Mouse (Mus musculus) T-helper 2 cell (primary cell): ENCODE data around the gene Xpr1.
"Not testable (repeated sequence)": the region's sequence is repeated elsewhere in the genome, so short reads cannot be mapped to it uniquely, and the experiment has no call there.

ENCODE experiments used
- in situ Hi-C: fragments of 300-600 bp; cut with MboI, MseI; formaldehyde crosslinking; loops from one replicate; pipeline ENCODE4 v1.15.1; 2025; ENCODE audit warnings: high pct_unique_total_duplicates

The Xpr1 gene

GRCm38 (mm10) chr1:155335963-155336362, 81.3 kb downstream of the Xpr1 start:
- in situ Hi-C loops, result no loop called here

GRCm38 (mm10) chr1:155322183-155322582, 95.0 kb downstream of the Xpr1 start:
- in situ Hi-C loops, result no loop called here

GRCm38 (mm10) chr1:155320091-155320833, 97.0 kb downstream of the Xpr1 start:
- in situ Hi-C loops, result no loop called here

- in situ Hi-C loops, result no loop called here
These were observed 97.7 kb downstream of the Xpr1 start for GRCm38 (mm10) chr1:155319513-155319912.

GRCm38 (mm10) chr1:155311672-155312071, 105.5 kb downstream of the Xpr1 start:
- in situ Hi-C loops, result loop anchor here (5.0 kb wide), 1 partner anchor 146 kb away; no protein-coding TSS in a partner anchor

GRCm38 (mm10) chr1:155306879-155307278, 110.3 kb downstream of the Xpr1 start:
- in situ Hi-C loops, result no loop called here

GRCm38 (mm10) chr1:155303402-155303801, 113.8 kb downstream of the Xpr1 start:
- in situ Hi-C loops, result no loop called here

- in situ Hi-C loops, result no loop called here
These were observed 119.6 kb downstream of the Xpr1 start for GRCm38 (mm10) chr1:155297615-155298014.

GRCm38 (mm10) chr1:155297203-155297602, 120.0 kb downstream of the Xpr1 start:
- in situ Hi-C loops, result no loop called here

GRCm38 (mm10) chr1:155293446-155293845, 123.8 kb downstream of the Xpr1 start:
- in situ Hi-C loops, result loop anchor here (5.0 kb wide), 1 partner anchor 234 kb away; no protein-coding TSS in a partner anchor

- in situ Hi-C loops, result no loop called here
These were observed 127.8 kb downstream of the Xpr1 start for GRCm38 (mm10) chr1:155289411-155289810.

- in situ Hi-C loops, result no loop called here
These were observed 129.2 kb downstream of the Xpr1 start for GRCm38 (mm10) chr1:155288033-155288432.

- in situ Hi-C loops, result loop anchor here (5.0 kb wide), 1 partner anchor 257 kb away; no protein-coding TSS in a partner anchor
These were observed 133.4 kb downstream of the Xpr1 start for GRCm38 (mm10) chr1:155283808-155284207.

GRCm38 (mm10) chr1:155281003-155281793, 136.0 kb downstream of the Xpr1 start:
- in situ Hi-C loops, result loop anchor here (5.0 kb wide), 1 partner anchor 254 kb away; no protein-coding TSS in a partner anchor

- in situ Hi-C loops, result loop anchor here (5.0 kb wide), 1 partner anchor 253 kb away; no protein-coding TSS in a partner anchor
These were observed 136.9 kb downstream of the Xpr1 start for GRCm38 (mm10) chr1:155280306-155280705.

GRCm38 (mm10) chr1:155276381-155277033, 140.7 kb downstream of the Xpr1 start:
- in situ Hi-C loops, result no loop called here

GRCm38 (mm10) chr1:155275793-155276192, 141.4 kb downstream of the Xpr1 start:
- in situ Hi-C loops, result no loop called here

GRCm38 (mm10) chr1:155274976-155275375, 142.2 kb downstream of the Xpr1 start:
- in situ Hi-C loops, result no loop called here

GRCm38 (mm10) chr1:155272953-155273352, 144.3 kb downstream of the Xpr1 start:
- in situ Hi-C loops, result no loop called here

- in situ Hi-C loops, result not testable (repeated sequence)
These were observed 154.7 kb downstream of the Xpr1 start for GRCm38 (mm10) chr1:155262496-155262895.

- in situ Hi-C loops, result no loop called here
These were observed 162.9 kb downstream of the Xpr1 start for GRCm38 (mm10) chr1:155254309-155254708.

GRCm38 (mm10) chr1:155253126-155253525, 164.1 kb downstream of the Xpr1 start:
- in situ Hi-C loops, result no loop called here
